Mouse (Mus musculus) heart, embryonic 11.5 days (tissue): ENCODE data around the gene Olfr1264. TPM values are rescaled to one million over a fixed set of nuclear protein-coding genes. Genes with fewer than 3 reads are reported as not detected.

Experiments
- polyA plus RNA-seq: library from polyadenylated mRNA; unstranded; fragments of >200 nt; fragmentation: Nextera tagmentation; extraction: Ambion mirVana; gene quantifications from 2 replicates; pipeline ENCODE4 v1.2.1, GENCODE M21; 2014

The Olfr1264 gene
- polyA plus RNA-seq, 1 experiment from 2014 or later = not detected

Other genes with a start within 250 kb of the Olfr1264 start
- gene Olfr1254, start 232.0 kb downstream of the Olfr1264 start, polyA plus RNA-seq = not detected in 2 replicates
- not detected in 2 replicates for gene Olfr1255, start 213.5 kb downstream of the Olfr1264 start, polyA plus RNA-seq
- gene Olfr1256, start 184.0 kb downstream of the Olfr1264 start, polyA plus RNA-seq = not detected in 2 replicates
- gene Olfr48, start 177.4 kb downstream of the Olfr1264 start, polyA plus RNA-seq = not detected in 2 replicates
- not detected in 2 replicates for gene Olfr1257, start 147.1 kb downstream of the Olfr1264 start, polyA plus RNA-seq
- not detected in 2 replicates for gene Olfr1258, start 98.3 kb downstream of the Olfr1264 start, polyA plus RNA-seq
- gene Olfr1259, start 76.9 kb downstream of the Olfr1264 start, polyA plus RNA-seq = not detected in 2 replicates
- gene Olfr1260, start 51.2 kb downstream of the Olfr1264 start, polyA plus RNA-seq = not detected in 2 replicates
- not detected in 2 replicates for gene Olfr1261, start 34.4 kb downstream of the Olfr1264 start, polyA plus RNA-seq
- gene Olfr1262, start 25.4 kb downstream of the Olfr1264 start, polyA plus RNA-seq = not detected in 2 replicates
- not detected in 2 replicates for gene Olfr1263, start 13.4 kb downstream of the Olfr1264 start, polyA plus RNA-seq
- not detected in 2 replicates for gene Olfr1265, start 9.8 kb upstream of the Olfr1264 start, polyA plus RNA-seq
- not detected in 2 replicates for gene Olfr140, start 38.0 kb upstream of the Olfr1264 start, polyA plus RNA-seq
- not detected in 2 replicates for gene Olfr1269, start 95.8 kb upstream of the Olfr1264 start, polyA plus RNA-seq
- not detected in 2 replicates for gene Olfr32, start 116.7 kb upstream of the Olfr1264 start, polyA plus RNA-seq
- gene Olfr1270, start 127.5 kb upstream of the Olfr1264 start, polyA plus RNA-seq = not detected in 2 replicates
- not detected in 2 replicates for gene Olfr1506, start 198.9 kb upstream of the Olfr1264 start, polyA plus RNA-seq
- gene Olfr142, start 232.0 kb upstream of the Olfr1264 start, polyA plus RNA-seq = not detected in 2 replicates
- gene Olfr1271, start 245.5 kb upstream of the Olfr1264 start, polyA plus RNA-seq = not detected in 2 replicates